Mouse (Mus musculus) hindbrain, embryonic 15.5 days (tissue): ENCODE results near the gene Phpt1. TPM values are rescaled to one million over a fixed set of nuclear protein-coding genes. Genes with fewer than 3 reads are reported as not detected.

ENCODE experiments used
- ATAC-seq: fragments of 200-750 bp; cut with Nextera tagmentation; 2 replicates; pipeline ENCODE4 v1.8.0; 2017; ENCODE audit warnings: low read depth, moderate number of reproducible peaks, moderate TSS enrichment; ENCODE audit not compliant: low FRiP score
- H3K27ac ChIP-seq: fragments of 300-500 bp; sonication (generic); replicated peaks from 2 replicates; pipeline ENCODE4 v1.5.1; 2015; ENCODE audit warnings: mild to moderate bottlenecking, inconsistent platforms
- H3K27me3 ChIP-seq: fragments of 300-500 bp; sonication (generic); 2 replicates; pipeline ENCODE4 v1.6.1; 2015; ENCODE audit warnings: control low read depth, inconsistent platforms
- H3K36me3 ChIP-seq: fragments of 300-500 bp; sonication (generic); 2 replicates; pipeline ENCODE4 v1.6.1; 2015; ENCODE audit warnings: control low read depth, inconsistent platforms
- H3K4me1 ChIP-seq: fragments of 300-500 bp; sonication (generic); replicated peaks from 2 replicates; pipeline ENCODE4 v1.6.1; 2015; ENCODE audit warnings: control low read depth, inconsistent platforms
- H3K4me2 ChIP-seq: fragments of 300-500 bp; sonication (generic); 2 replicates; pipeline ENCODE4 v1.6.1; 2015; ENCODE audit warnings: moderate library complexity, mild to moderate bottlenecking, inconsistent platforms
- H3K4me3 ChIP-seq: fragments of 300-500 bp; sonication (generic); 2 replicates; pipeline ENCODE4 v1.5.1; 2015; ENCODE audit warnings: mild to moderate bottlenecking, inconsistent platforms
- H3K9ac ChIP-seq: fragments of 300-500 bp; sonication (generic); 2 replicates; pipeline ENCODE4 v1.6.1; 2015; ENCODE audit warnings: inconsistent platforms
- H3K9me3 ChIP-seq: fragments of 300-500 bp; sonication (generic); 2 replicates; pipeline ENCODE4 v1.6.1; 2016; ENCODE audit warnings: control low read depth, inconsistent platforms
- WGBS: fragments of 180-500 bp; shearing (Covaris S2); methylation state at CpG from one replicate; pipeline ENCODE4 v1.1.7; 2015; 5-methylcytosine and 5-hydroxymethylcytosine counted together
- polyA plus RNA-seq: library from polyadenylated mRNA; unstranded; fragments of >200 nt; fragmentation: Nextera tagmentation; extraction: Ambion mirVana; gene quantifications from 2 replicates; pipeline ENCODE4 v1.2.1, GENCODE M21; 2015

Phpt1 gene
- 159 and 169 TPM in 2 replicates for polyA plus RNA-seq

DNA sequence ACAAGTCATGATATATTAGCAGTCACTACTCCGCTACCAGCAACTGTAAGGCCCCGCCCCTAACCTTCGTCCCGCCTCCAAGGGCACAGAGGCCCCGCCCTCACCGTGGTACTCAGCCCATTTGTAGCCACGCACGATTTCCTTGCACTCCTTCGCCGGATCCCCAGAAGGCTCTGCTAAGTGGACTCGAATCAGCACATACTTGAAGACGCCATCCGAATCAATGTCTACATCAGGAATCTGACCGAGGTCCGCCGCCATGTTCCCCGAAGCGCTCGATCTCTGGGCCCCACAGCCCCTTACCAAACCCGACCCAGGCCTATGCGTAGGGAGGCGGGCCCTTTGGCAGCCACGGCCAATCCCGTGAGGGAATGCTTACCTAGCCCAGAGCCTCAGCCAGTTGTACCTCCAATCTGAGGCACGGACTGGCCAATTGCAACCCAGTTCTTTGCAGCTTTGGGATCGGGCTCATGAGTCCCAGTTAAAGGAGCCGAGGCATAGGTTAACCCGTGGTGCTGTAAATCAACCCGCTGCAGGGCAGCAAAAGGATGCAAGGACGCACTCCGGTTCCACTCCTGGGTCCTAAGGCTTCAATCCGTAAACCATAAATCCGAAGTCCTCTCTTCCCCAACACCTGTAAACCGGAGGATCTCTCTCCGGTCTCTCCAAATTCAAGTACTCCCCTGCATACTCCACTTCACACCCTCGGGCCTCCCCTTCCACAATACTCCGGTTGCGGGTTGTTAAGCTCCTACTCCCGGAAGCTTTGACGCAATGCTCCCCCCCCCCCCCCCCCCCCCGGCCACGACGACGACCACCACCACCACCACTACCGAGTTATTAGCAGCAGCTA lies at the start of gene Phpt1, which contains the start of gene Mamdc4:
Gene Phpt1, minus strand, starts transcription at position 646 of the 853 bp plus-strand sequence.
Gene Mamdc4, minus strand, starts transcription at position 267 of the 853 bp plus-strand sequence.
- H3K9me3 ChIP-seq, result no peaks in the 10 kb centered on the region
- 0 out of 2 replicates have a peak, but pooled peaks cover 4% of the 10 kb centered on the region for H3K36me3 ChIP-seq
- H3K4me3 ChIP-seq, result peak within 1 kb of the TSS; percentile 56
- H3K27ac ChIP-seq, result peak within 1 kb of the TSS; percentile 91
- ATAC-seq, result peak; percentile 98
- H3K9ac ChIP-seq, result peak within 1 kb of the TSS; percentile 59
- peaks cover 52% of the 10 kb centered on the region for H3K4me1 ChIP-seq
- under 1% methylated on average over 43 of the region's 45 CpGs for WGBS
- peaks cover 39% of the 10 kb centered on the region for H3K27me3 ChIP-seq
- peak within 1 kb of the TSS; percentile 73 for H3K4me2 ChIP-seq

GRCm38 (mm10) chr2:25621229-25622200 lies 46.5 kb upstream of the Phpt1 start, which contains the start of gene Tmem141:
Gene Tmem141 (minus strand): TSS chr2:25622005.
- H3K9me3 ChIP-seq, result no peaks in the 10 kb centered on the region
- peak within 1 kb of the TSS; percentile 78 for H3K4me2 ChIP-seq
- peak within 1 kb of the TSS; percentile 60 for H3K4me3 ChIP-seq
- H3K9ac ChIP-seq, result peak within 1 kb of the TSS; percentile 63
- peaks cover 17% of the 10 kb centered on the region for H3K27me3 ChIP-seq
- no peaks in the 10 kb centered on the region for H3K36me3 ChIP-seq
- peak within 1 kb of the TSS; percentile 79 for H3K27ac ChIP-seq
- peak; percentile 96 for ATAC-seq
- WGBS, result 5% methylated on average over 34 of the region's 34 CpGs
- H3K4me1 ChIP-seq, result peaks cover 12% of the 10 kb centered on the region

DNA sequence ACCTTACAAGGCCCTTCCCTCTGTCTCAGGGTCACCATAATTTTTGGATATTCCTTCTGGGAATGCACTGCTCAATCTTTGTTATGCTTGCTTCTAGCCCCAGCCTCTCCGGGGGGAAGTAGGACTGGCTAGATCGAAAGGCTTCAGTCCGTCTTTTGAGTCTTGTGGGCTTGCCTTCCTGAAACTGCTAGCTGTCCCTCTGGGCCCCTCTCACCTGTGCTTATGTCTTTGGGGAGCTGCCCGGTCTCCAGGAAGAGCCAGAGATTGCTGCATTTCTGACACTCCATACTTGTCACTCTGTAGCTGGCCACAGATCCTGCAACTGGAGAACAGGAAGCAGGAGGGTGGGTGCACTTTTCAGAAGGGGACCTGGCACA lies 45.8 kb upstream of the Phpt1 start:
- Histone ChIP-seq H3K4me3 (0 out of 2 replicates have a peak overlapping the region, but pooled peaks have one; percentile 60), H3K27me3 (peaks cover 24% of the 10 kb centered on the region), H3K4me2 (peak overlapping the region; percentile 78), H3K4me1 (peaks cover 18% of the 10 kb centered on the region), H3K9ac (peak overlapping the region; percentile 63; the same call in 1 of the 2 replicates), H3K36me3 (no peaks in the 10 kb centered on the region), H3K27ac (no peak overlapping the region), H3K9me3 (no peaks in the 10 kb centered on the region)
- ATAC-seq, result no peak
- WGBS, result 90% methylated on average over 4 of the region's 4 CpGs

- Histone ChIP-seq H3K9me3 (no peaks in the 10 kb centered on the region), H3K36me3 (no peaks in the 10 kb centered on the region), H3K4me1 (peaks cover 18% of the 10 kb centered on the region), H3K27me3 (peaks cover 29% of the 10 kb centered on the region), H3K27ac (no peak overlapping the region), H3K9ac (no peak overlapping the region), H3K4me2 (no peak overlapping the region), H3K4me3 (no peak overlapping the region)
- ATAC-seq, result no peak
- WGBS, result 85% methylated on average over 6 of the region's 6 CpGs
Measured at GRCm38 (mm10) chr2:25620386-25620785, 45.4 kb upstream of the Phpt1 start.

DNA sequence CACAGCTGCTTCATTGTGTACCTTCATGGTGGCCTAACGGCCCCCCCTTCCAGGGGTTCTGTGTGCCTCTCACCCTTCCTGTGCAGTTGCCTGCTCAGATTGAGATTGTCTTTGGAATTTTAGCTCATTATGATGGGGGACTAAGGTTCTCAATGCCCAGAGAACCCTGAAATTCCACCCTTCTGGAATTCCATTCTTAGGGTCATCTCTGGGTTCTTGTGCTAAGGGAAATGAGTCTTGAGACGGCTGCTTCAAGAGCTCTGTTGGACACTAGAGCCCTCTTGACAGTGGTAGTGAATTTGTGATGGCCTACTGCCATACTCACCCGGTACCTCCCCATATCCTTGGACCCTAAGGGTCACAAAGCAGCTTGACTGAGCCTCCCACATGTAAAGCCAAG lies 42.6 kb upstream of the Phpt1 start, which contains the start of gene Ccdc183:
Gene Ccdc183, minus strand, starts transcription at position 101 of the 400 bp plus-strand sequence.
- Histone ChIP-seq H3K4me3 (no peak within 1 kb of the TSS), H3K27ac (no peak within 1 kb of the TSS), H3K36me3 (no peaks in the 10 kb centered on the region), H3K4me1 (peaks cover 18% of the 10 kb centered on the region), H3K4me2 (peak within 1 kb of the TSS; percentile 17; the same call in 1 of the 2 replicates), H3K9me3 (no peaks in the 10 kb centered on the region), H3K27me3 (peaks cover 40% of the 10 kb centered on the region), H3K9ac (no peak within 1 kb of the TSS)
- WGBS, result 87% methylated on average over 3 of the region's 3 CpGs
- ATAC-seq, result no peak

DNA sequence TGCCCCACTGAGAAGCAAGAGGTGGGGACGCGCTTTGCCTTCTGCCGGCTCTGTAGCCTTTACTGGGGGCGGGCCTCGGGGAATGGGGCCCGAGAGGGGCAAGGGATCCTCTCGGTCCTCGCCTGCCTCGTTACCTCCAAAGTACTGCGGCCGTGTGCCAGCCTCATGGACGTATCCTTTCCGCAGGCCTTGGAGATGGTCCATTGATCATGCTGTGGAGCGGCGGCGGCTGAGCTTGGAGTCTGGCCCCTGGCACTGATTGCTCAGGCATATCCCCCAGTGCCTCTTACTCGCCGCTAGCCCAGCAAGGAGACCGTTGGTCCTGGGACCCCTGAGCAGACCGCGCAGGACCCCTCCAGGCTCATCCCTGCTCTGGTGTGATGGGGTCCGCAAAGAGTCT lies 41.4 kb upstream of the Phpt1 start:
- Histone ChIP-seq H3K4me3 (no peak overlapping the region), H3K36me3 (no peaks in the 10 kb centered on the region), H3K27me3 (peaks cover 40% of the 10 kb centered on the region), H3K9ac (no peak overlapping the region), H3K9me3 (no peaks in the 10 kb centered on the region), H3K27ac (no peak overlapping the region), H3K4me1 (peaks cover 14% of the 10 kb centered on the region), H3K4me2 (peak overlapping the region; percentile 17; the same call in 1 of the 2 replicates)
- 18% methylated on average over 22 of the region's 22 CpGs for WGBS
- ATAC-seq, result no peak

DNA sequence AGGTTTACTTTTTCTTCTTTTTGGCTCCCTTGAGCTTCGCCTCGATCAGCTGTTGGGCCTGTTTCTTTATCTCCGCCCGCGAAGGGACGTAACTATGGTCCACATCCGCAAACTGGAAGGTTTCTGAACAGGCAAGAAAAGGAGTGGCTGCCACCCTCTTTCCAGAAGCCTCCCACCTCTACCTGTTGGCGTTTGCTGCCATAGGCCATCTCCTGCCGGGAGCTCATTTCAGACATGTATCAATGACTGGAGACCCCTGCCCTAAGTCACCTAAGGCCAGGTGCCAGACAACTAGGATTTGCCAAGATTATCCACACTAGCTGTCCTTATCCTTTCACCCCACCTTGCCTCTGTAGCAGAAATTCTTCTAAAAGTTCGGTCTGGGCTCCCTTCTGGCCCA lies 33.6 kb upstream of the Phpt1 start:
- H3K27me3 ChIP-seq, result no peaks in the 10 kb centered on the region
- H3K9ac ChIP-seq, result peak overlapping the region; percentile 39
- peak; percentile 25 for ATAC-seq
- WGBS, result 72% methylated on average over 10 of the region's 10 CpGs
- H3K9me3 ChIP-seq, result no peaks in the 10 kb centered on the region
- H3K4me1 ChIP-seq, result peaks cover 27% of the 10 kb centered on the region
- H3K27ac ChIP-seq, result peak overlapping the region; percentile 84
- H3K4me2 ChIP-seq, result peak overlapping the region; percentile 62
- peak overlapping the region; percentile 66 for H3K4me3 ChIP-seq
- no peaks in the 10 kb centered on the region for H3K36me3 ChIP-seq

GRCm38 (mm10) chr2:25607761-25608622 lies 33.0 kb upstream of the Phpt1 start, which contains the start of gene Rabl6:
Gene Rabl6 (minus strand): TSS chr2:25608521.
- peak; percentile 92 for ATAC-seq
- Histone ChIP-seq H3K4me3 (peak within 1 kb of the TSS; percentile 66), H3K4me2 (peak within 1 kb of the TSS; percentile 62), H3K9me3 (no peaks in the 10 kb centered on the region), H3K27me3 (no peaks in the 10 kb centered on the region), H3K36me3 (no peaks in the 10 kb centered on the region), H3K27ac (peak within 1 kb of the TSS; percentile 84), H3K9ac (peak within 1 kb of the TSS; percentile 77), H3K4me1 (peaks cover 27% of the 10 kb centered on the region)
- WGBS, result under 1% methylated on average over 78 of the region's 80 CpGs

- peaks cover 17% of the 10 kb centered on the region for H3K4me1 ChIP-seq
- no peak for ATAC-seq
- no peak overlapping the region for H3K4me2 ChIP-seq
- peaks cover 52% of the 10 kb centered on the region for H3K36me3 ChIP-seq
- H3K27ac ChIP-seq, result no peak overlapping the region
- H3K9ac ChIP-seq, result no peak overlapping the region
- H3K4me3 ChIP-seq, result no peak overlapping the region
- no peaks in the 10 kb centered on the region for H3K9me3 ChIP-seq
- 97% methylated on average over 5 of the region's 5 CpGs for WGBS
- no peaks in the 10 kb centered on the region for H3K27me3 ChIP-seq
Measured at GRCm38 (mm10) chr2:25602526-25602925, 27.5 kb upstream of the Phpt1 start.

DNA sequence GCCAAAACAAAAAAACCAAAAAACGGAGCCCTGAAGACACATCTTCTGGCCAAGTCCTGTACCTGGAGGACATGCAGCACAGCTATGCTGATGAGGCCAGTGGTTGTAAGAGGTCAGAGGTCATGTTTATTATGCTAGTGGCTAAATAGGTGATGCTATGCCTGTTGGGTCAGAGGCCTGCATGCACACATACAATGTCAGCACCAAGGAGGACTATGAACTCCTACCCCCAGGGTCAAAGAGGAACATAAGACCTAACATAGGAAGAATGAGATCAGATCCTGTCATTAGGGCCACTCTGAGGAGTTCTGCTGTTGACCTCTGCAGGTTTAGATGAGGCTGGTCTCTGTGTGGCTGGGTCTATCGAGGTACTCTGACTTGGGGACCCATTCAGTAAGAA lies 25.0 kb upstream of the Phpt1 start:
- H3K27ac ChIP-seq, result no peak overlapping the region
- no peak overlapping the region for H3K9ac ChIP-seq
- no peak overlapping the region for H3K4me2 ChIP-seq
- no peaks in the 10 kb centered on the region for H3K4me1 ChIP-seq
- no peaks in the 10 kb centered on the region for H3K9me3 ChIP-seq
- no peak for ATAC-seq
- H3K36me3 ChIP-seq, result peaks cover 77% of the 10 kb centered on the region
- no peaks in the 10 kb centered on the region for H3K27me3 ChIP-seq
- WGBS, result 92% methylated on average over 2 of the region's 2 CpGs
- no peak overlapping the region for H3K4me3 ChIP-seq

DNA sequence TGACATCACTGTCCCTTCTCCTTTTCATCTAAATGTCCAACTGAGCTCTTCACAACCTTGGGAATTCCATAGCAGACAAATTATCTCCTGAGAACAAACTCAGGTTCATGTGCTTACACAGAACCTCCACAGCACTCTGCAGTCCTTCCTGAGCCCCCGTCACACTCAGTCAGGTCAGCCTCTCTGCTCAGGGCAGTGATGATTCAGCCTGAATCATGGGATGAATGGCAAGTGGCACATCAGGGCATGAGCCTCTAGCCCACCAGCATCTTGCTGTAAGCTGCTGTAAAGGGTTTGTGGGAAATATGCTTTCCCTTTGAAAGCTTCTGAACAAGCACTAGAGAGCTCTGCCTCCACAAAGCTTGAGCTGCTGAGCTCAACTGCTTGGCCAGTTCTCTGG lies 23.7 kb upstream of the Phpt1 start:
- no peaks in the 10 kb centered on the region for H3K9me3 ChIP-seq
- no peak for ATAC-seq
- WGBS, result 97% methylated on average over 1 of the region's 1 CpGs

More for the DNA sequence above, 23.7 kb upstream of the Phpt1 start:
- peaks cover 84% of the 10 kb centered on the region for H3K36me3 ChIP-seq
- H3K27ac ChIP-seq, result no peak overlapping the region
- H3K4me3 ChIP-seq, result no peak overlapping the region
- no peak overlapping the region for H3K4me2 ChIP-seq
- no peaks in the 10 kb centered on the region for H3K4me1 ChIP-seq
- no peaks in the 10 kb centered on the region for H3K27me3 ChIP-seq
- no peak overlapping the region for H3K9ac ChIP-seq
